Mouse (Mus musculus): ENCODE data around the gene Aldh1l1.

DNA sequence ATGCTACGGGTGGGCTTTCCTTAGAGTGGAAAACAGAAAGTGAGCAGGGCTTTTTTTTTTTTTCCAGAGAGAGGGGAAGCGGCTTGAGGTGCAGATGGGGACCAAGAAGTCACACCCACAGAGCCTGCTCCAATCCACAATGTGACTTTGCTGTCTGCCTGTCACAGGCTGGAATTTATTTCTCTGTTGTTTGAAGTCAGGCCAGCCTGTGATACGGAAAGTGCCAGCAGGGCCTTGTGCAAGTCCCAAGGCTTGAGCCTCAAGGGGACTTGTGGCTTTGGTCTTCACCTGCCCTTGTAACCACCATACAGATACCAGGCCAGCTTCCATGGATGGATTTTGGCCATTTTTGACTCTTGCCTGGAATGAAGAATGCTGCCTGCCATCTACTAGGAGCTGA is 32.7 kb downstream of the Aldh1l1 start:
- TF ChIP-seq CTCF (IDR thresholded peaks at IDR 0.05; ENCODE audit: low read depth, low read length), result no peak
- no peak for TF ChIP-seq POLR2A (IDR thresholded peaks at IDR 0.05; ENCODE audit: extremely low read depth, insufficient read depth, low read length)

Data from liver, adult 2 months (tissue).